Mouse (Mus musculus) right cerebral cortex, postnatal 14 days (tissue): Measurements from ENCODE around the gene Vmn2r117.
"Not testable (repeated sequence)": the region's sequence is repeated elsewhere in the genome, so short reads cannot be mapped to it uniquely, and the experiment has no call there.

Experiments used
- DNase-seq: peaks from one replicate; pipeline ENCODE4 v3.0.0; 2022

The Vmn2r117 gene

GRCm38 (mm10) chr17:23479599-23479998 is at the start of gene Vmn2r117:
Vmn2r117 (minus strand) TSS chr17:23479699.
- not testable (repeated sequence) for DNase-seq

- DNase-seq = not testable (repeated sequence)
Measured at GRCm38 (mm10) chr17:23522941-23523732, 43.6 kb upstream of the Vmn2r117 start.

- DNase-seq = no peak
Measured at GRCm38 (mm10) chr17:23518701-23519423, 39.4 kb upstream of the Vmn2r117 start.

- no peak for DNase-seq
Measured at GRCm38 (mm10) chr17:23433150-23433679, 46.3 kb downstream of the Vmn2r117 start.
